Mouse (Mus musculus) stomach, embryonic 14.5 days (tissue): Measurements from ENCODE around the gene Man1a2. TPM values are rescaled to one million over a fixed set of nuclear protein-coding genes. Genes with fewer than 3 reads are reported as not detected.

Experiments
- ATAC-seq: fragments of 200-750 bp; cut with Nextera tagmentation; 2 replicates; pipeline ENCODE4 v1.8.0; 2017; ENCODE audit warnings: low read depth, moderate TSS enrichment; ENCODE audit not compliant: insufficient number of reproducible peaks, insufficient read depth, low FRiP score
- H3K27ac ChIP-seq: fragments of 300-500 bp; sonication (generic); 2 replicates; pipeline ENCODE4 v1.5.1; 2014; ENCODE audit warnings: mild to moderate bottlenecking, low read length, moderate library complexity, mixed read lengths
- H3K27me3 ChIP-seq: fragments of 300-500 bp; sonication (generic); 2 replicates; pipeline ENCODE4 v1.6.1; 2014; ENCODE audit warnings: low read length, control low read depth, mixed read lengths; ENCODE audit not compliant: control insufficient read depth, insufficient read depth
- H3K36me3 ChIP-seq: fragments of 300-500 bp; sonication (generic); 2 replicates; pipeline ENCODE4 v1.6.1; 2014; ENCODE audit warnings: mild to moderate bottlenecking, control low read depth, low read length, moderate library complexity, mixed read lengths; ENCODE audit not compliant: control insufficient read depth, insufficient read depth
- H3K4me1 ChIP-seq: fragments of 300-500 bp; sonication (generic); 2 replicates; pipeline ENCODE4 v1.6.1; 2014; ENCODE audit warnings: low read length, control low read depth, mixed read lengths; ENCODE audit not compliant: control insufficient read depth, insufficient read depth
- H3K4me2 ChIP-seq: fragments of 300-500 bp; sonication (generic); replicated peaks from 2 replicates; pipeline ENCODE4 v1.6.1; 2014; ENCODE audit warnings: low read depth, low read length, control low read depth
- H3K4me3 ChIP-seq: fragments of 300-500 bp; sonication (generic); 2 replicates; pipeline ENCODE4 v1.5.1; 2014; ENCODE audit warnings: low read depth, low read length, control low read depth
- H3K9ac ChIP-seq: fragments of 300-500 bp; sonication (generic); replicated peaks from 2 replicates; pipeline ENCODE4 v1.6.1; 2014; ENCODE audit warnings: low read depth, mild to moderate bottlenecking, control low read depth, low read length, moderate library complexity, mixed read lengths
- H3K9me3 ChIP-seq: fragments of 300-500 bp; sonication (generic); 2 replicates; pipeline ENCODE4 v1.6.1; 2016; ENCODE audit warnings: low read depth, low read length, control low read depth; ENCODE audit not compliant: control insufficient read depth
- WGBS: fragments of 180-500 bp; shearing (Covaris S2); extraction: QIAGEN DNeasy Blood & Tissue Kit; methylation state at CpG from one replicate; pipeline ENCODE4 v1.1.7; 2014; 5-methylcytosine and 5-hydroxymethylcytosine counted together
- polyA plus RNA-seq: library from polyadenylated mRNA; unstranded; fragments of >200 nt; fragmentation: Nextera tagmentation; extraction: Ambion mirVana; gene quantifications from 2 replicates; pipeline ENCODE4 v1.2.1, GENCODE M21; 2014

The Man1a2 gene
- polyA plus RNA-seq, 1 experiment from 2014 or later: 77.2 TPM

DNA sequence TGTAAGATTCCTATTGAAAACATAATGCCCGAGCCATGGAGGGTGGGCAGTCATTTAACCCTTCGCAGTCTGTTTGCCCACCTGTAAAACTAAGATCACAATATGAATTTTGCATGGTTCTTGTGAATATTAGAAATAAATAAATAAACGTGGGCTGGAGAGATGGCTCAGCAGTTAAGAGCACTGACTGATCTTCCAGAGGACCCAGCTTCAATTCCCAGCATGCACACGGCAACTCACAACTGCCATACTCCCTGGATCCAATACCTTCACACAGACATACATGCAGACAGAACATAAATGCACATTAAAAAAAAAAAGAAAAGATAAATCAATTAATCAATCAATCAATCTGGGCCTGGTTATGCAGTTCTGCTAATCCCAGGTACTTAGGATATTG lies 30.1 kb upstream of the Man1a2 start:
- Histone ChIP-seq H3K27ac (no peak overlapping the region), H3K27me3 (no peaks in the 10 kb centered on the region), H3K4me2 (no peak overlapping the region), H3K4me3 (no peak overlapping the region), H3K9ac (no peak overlapping the region), H3K36me3 (no peaks in the 10 kb centered on the region), H3K9me3 (no peaks in the 10 kb centered on the region), H3K4me1 (no peaks in the 10 kb centered on the region)
- ATAC-seq: no peak
- WGBS: 58% methylated on average over 4 of the region's 4 CpGs

GRCm38 (mm10) chr3:100713142-100714005 lies 28.1 kb upstream of the Man1a2 start:
- 51% methylated on average over 11 of the region's 11 CpGs for WGBS
- no peaks in the 10 kb centered on the region for H3K36me3 ChIP-seq

DNA sequence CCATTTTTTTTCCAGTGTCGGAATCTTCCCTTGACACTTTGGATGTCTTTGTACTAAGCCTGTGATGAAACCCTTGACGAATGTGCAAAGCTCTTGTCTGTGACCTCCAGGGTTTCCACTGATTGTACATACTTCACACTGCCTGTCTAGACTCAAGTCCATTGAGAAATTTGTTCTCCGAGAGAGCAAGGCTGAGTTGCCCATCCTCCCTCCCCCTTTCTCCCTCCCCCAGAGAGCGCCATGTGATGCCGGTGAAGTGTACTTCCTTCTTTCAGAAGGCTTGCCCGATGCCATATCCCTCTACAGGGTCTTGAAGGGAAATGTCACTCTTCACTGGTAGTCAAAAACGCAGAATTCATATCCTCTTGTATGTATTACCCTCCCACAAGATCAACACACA lies 26.8 kb upstream of the Man1a2 start:
- H3K4me3 ChIP-seq: no peak overlapping the region
- no peak for ATAC-seq
- no peaks in the 10 kb centered on the region for H3K4me1 ChIP-seq
- no peak overlapping the region for H3K27ac ChIP-seq
- 51% methylated on average over 7 of the region's 7 CpGs for WGBS
- no peaks in the 10 kb centered on the region for H3K36me3 ChIP-seq
- no peaks in the 10 kb centered on the region for H3K27me3 ChIP-seq
- no peaks in the 10 kb centered on the region for H3K9me3 ChIP-seq
- H3K9ac ChIP-seq: no peak overlapping the region
- H3K4me2 ChIP-seq: no peak overlapping the region

More at GRCm38 (mm10) chr3:100713142-100714005, 28.1 kb upstream of the Man1a2 start:
- no peak overlapping the region for H3K27ac ChIP-seq
- H3K4me3 ChIP-seq: no peak overlapping the region
- no peaks in the 10 kb centered on the region for H3K9me3 ChIP-seq
- no peak overlapping the region for H3K4me2 ChIP-seq
- H3K9ac ChIP-seq: no peak overlapping the region
- no peak for ATAC-seq
- no peaks in the 10 kb centered on the region for H3K27me3 ChIP-seq
- no peaks in the 10 kb centered on the region for H3K4me1 ChIP-seq

DNA sequence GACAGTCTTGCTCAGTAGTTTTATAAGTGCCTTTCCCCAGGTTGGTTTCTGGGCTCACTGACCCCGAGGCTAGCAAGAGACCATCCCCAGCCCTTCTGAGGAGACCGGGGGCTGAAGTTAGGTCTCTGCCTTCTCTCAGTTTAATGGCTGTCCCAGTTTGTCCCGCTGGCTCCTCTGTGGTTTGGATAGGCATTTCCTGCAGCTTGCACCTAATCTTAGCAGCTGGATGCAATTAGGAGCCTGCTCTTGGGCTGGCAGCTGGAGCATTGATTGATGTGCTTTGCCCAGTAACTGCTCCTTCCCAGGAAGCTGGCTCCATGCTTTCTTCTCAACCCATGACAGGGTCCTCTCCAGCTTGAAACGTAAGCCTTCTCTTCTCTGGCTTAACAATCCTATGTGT lies 26.2 kb upstream of the Man1a2 start:
- Histone ChIP-seq H3K27ac (no peak overlapping the region), H3K4me3 (no peak overlapping the region), H3K9ac (no peak overlapping the region), H3K9me3 (no peaks in the 10 kb centered on the region), H3K4me1 (peaks cover 2% of the 10 kb centered on the region; the same call in 1 of the 2 replicates), H3K4me2 (no peak overlapping the region), H3K27me3 (no peaks in the 10 kb centered on the region), H3K36me3 (no peaks in the 10 kb centered on the region)
- WGBS: 28% methylated on average over 4 of the region's 4 CpGs
- no peak for ATAC-seq

DNA sequence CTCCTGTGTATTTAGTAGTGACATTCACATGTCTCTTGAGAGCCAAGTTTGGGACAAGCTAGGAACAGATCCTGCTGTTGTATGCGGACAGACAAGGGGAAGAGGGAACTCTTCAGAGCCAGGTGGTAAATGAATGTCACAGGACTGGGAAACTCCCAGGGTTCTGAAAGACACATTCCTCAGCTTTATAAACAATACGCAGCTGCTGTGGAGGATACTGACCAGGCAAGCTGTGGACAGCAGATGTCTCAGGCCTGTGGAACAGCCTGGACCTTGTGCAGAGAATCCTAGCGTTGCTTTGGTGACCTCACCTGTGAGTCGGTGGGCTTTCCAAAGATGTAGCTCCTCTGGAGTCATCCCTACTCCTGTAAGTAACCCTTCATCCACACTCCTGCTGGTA lies 21.8 kb upstream of the Man1a2 start:
- H3K27ac ChIP-seq: no peak overlapping the region
- no peaks in the 10 kb centered on the region for H3K9me3 ChIP-seq
- ATAC-seq: no peak
- H3K9ac ChIP-seq: no peak overlapping the region
- WGBS: 43% methylated on average over 4 of the region's 4 CpGs
- no peaks in the 10 kb centered on the region for H3K36me3 ChIP-seq
- H3K4me2 ChIP-seq: no peak overlapping the region
- H3K27me3 ChIP-seq: no peaks in the 10 kb centered on the region
- peaks cover 6% of the 10 kb centered on the region; the same call in 1 of the 2 replicates for H3K4me1 ChIP-seq
- H3K4me3 ChIP-seq: no peak overlapping the region

DNA sequence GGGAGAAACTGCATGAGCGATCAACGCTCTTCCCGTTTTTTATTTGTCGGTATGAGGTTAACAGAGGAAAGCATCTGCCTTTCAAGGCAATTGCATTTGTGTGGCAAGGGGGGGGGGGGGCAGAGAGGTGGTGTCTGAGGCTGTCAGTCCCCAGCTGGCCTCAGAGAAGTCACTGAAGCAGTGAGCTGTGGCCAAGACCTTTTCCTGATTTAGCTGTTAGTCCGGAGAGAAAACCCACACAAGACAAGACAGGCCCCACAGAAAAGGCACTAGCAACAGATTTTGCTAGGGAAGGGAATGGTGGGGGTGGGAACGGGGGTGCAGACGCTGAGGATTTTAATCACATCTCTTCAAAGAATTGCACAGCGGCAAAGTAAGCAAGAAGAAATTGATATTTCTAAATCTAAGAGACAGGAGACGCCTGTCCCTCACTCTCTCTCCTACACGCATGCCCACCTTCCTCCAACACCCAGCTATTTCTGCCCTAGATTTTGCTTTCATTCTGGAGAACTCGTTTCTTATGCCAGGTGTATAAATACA lies 19.9 kb upstream of the Man1a2 start:
- H3K9ac ChIP-seq: no peak overlapping the region
- ATAC-seq: no peak
- 58% methylated on average over 11 of the region's 11 CpGs for WGBS

DNA sequence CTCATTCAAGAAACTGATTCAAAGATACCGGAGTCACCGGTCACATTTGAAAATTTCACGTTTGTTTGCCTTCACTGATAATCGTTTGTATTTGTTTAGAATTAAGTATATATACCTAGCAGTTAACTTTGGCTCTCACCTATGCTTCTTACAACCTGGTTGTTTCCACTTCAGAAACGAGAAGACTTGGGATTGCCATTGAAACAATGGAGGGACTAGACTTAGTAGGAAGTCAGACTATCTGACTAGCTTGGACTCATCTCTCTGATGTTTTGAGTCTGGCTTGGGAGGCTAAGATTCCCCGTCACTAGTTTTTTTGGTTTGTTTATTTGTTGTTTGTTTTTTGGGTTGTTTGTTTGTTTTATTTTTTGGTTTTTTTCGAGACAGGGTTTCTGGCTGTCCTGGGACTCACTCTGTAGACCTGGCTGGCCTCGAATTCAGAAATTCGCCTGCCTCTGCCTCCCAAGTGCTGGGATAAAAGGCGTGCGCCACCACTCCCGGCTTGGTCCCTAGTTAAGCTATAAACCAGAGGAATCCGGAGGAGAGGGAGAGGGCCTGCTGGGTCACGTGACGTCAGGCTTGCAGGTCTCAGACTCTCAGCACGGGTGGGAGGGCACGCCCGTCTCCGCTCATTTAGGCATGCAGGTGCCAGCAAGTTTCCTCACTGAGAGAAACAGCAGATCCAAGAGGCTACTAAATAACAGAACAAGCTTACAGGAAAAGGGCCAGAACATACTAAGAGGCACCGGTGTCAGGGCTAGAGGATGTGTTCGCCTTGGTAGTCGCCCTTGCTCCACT lies 18.7 kb upstream of the Man1a2 start:
- Histone ChIP-seq H3K27ac (no peak overlapping the region), H3K4me3 (no peak overlapping the region), H3K27me3 (no peaks in the 10 kb centered on the region), H3K4me2 (no peak overlapping the region), H3K4me1 (peaks cover 6% of the 10 kb centered on the region; the same call in 1 of the 2 replicates), H3K9me3 (no peaks in the 10 kb centered on the region), H3K36me3 (no peaks in the 10 kb centered on the region), H3K9ac (no peak overlapping the region)
- 67% methylated on average over 22 of the region's 22 CpGs for WGBS
- ATAC-seq: no peak

More for the DNA sequence above, 19.9 kb upstream of the Man1a2 start:
- peaks cover 6% of the 10 kb centered on the region; the same call in 1 of the 2 replicates for H3K4me1 ChIP-seq
- no peaks in the 10 kb centered on the region for H3K27me3 ChIP-seq
- H3K9me3 ChIP-seq: no peaks in the 10 kb centered on the region
- no peak overlapping the region for H3K27ac ChIP-seq
- H3K4me3 ChIP-seq: no peak overlapping the region
- H3K36me3 ChIP-seq: no peaks in the 10 kb centered on the region
- no peak overlapping the region for H3K4me2 ChIP-seq
